Comparison of ENCODE assay signal across 14 mouse cellular contexts in the genomic region with DNA sequence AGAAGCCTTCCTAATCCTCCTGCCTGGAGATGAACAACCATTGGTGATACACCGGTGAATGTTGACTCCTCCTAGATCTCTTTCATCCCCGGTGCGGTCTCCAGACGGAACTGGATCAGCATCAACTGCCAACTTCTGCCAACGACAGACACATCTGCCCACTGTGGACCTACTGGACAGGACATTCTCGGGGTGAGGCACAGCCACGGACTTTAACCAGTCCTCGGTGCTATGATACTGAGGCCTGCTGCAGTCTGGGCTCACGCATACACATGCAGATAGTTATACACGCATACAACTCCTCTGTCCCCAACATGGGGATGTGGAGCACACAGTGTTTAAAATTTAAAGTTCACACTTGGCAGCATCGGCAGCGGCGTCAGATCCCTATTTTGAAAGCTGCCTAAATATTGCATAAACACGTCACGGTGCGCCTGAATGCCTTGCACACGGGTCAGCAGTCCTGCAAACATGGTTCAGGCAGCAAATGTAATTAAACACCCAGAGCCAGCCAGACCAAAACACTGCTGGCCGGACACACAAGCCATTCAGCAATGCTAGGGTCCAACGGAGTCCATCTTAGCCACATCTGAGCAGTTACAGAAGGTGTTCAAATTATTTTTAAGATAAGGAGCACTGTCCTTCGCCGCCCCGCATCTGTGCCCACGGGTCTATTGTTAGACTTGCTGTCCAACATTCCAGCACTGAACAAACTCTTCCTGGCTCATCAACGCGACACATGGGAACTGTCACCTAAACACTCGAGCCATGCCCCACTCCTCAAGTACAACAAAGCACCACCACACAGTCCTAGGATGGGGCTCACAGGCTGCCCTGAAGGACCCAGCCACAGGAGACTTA. TPM values are rescaled to one million over a fixed set of nuclear protein-coding genes. Genes with fewer than 3 reads are reported as not detected.
DNase-seq lines count a peak whose midpoint lies in the region; ATAC-seq and TF ChIP-seq lines count a peak whose summit lies in the region.
"Had no signal": no experiment of that assay in that cellular context is flagged by ENCODE, and none has a peak within 500 bp of the region (broad histone marks: within the 10 kb centered on the region; RNA-seq: fewer than 3 reads in every experiment).

No protein-coding gene starts in this region.

- no peak overlapping the region for H3K4me3 ChIP-seq in intestine, embryonic 16.5 days (ENCODE audit: low read length)
- H3K4me3 ChIP-seq in intestine, embryonic 15.5 days (replicated peaks), result no peak overlapping the region
- peak overlapping the region; percentile 3 for H3K4me3 ChIP-seq in megakaryocyte, embryonic 14.5 days (replicated peaks)
- H3K4me3 ChIP-seq in intestine, postnatal 0 days (ENCODE audit: low read depth, low read length), result no peak overlapping the region
- H3K4me3 ChIP-seq: left cerebral cortex, adult 2 months had no signal

- H3K4me1 ChIP-seq in intestine, embryonic 16.5 days (ENCODE audit: control insufficient read depth, insufficient read depth, low read length), result peaks cover 18% of the 10 kb centered on the region
- peaks cover 16% of the 10 kb centered on the region for H3K4me1 ChIP-seq in intestine, embryonic 15.5 days (replicated peaks)
- peaks cover 39% of the 10 kb centered on the region for H3K4me1 ChIP-seq in megakaryocyte, embryonic 14.5 days
- peaks cover 12% of the 10 kb centered on the region; the same call in 1 of the 2 replicates for H3K4me1 ChIP-seq in intestine, postnatal 0 days (replicated peaks; ENCODE audit: control insufficient read depth, insufficient read depth, low read length)

- no peaks in the 10 kb centered on the region for H3K27me3 ChIP-seq in intestine, embryonic 16.5 days (replicated peaks; ENCODE audit: control insufficient read depth, insufficient read depth, low read length)
- no peaks in the 10 kb centered on the region for H3K27me3 ChIP-seq in intestine, embryonic 15.5 days (replicated peaks)
- H3K27me3 ChIP-seq in megakaryocyte, embryonic 14.5 days (replicated peaks), result no peaks in the 10 kb centered on the region
- no peaks in the 10 kb centered on the region for H3K27me3 ChIP-seq in intestine, postnatal 0 days (replicated peaks; ENCODE audit: control insufficient read depth, insufficient read depth, low read length)

- no peak overlapping the region for H3K27ac ChIP-seq in intestine, embryonic 16.5 days (ENCODE audit: low read length)
- H3K27ac ChIP-seq in intestine, embryonic 15.5 days, result no peak overlapping the region
- peak overlapping the region; percentile 35; the same call in 1 of the 2 replicates for H3K27ac ChIP-seq in intestine, postnatal 0 days (ENCODE audit: low read depth, low read length)
- H3K27ac ChIP-seq: left cerebral cortex, adult 2 months had no signal

- DNase-seq in skeletal muscle tissue, adult 2 months (ENCODE audit: low read depth, low spot score), result peak; percentile 49
- DNase-seq in embryo, embryonic 11 days, result no peak
- DNase-seq in c-Kit-positive CD71-positive TER-119-positive erythroid progenitor cells, embryonic 14.5 days (ENCODE audit: low spot score), result no peak
- DNase-seq: cerebellum, adult 11-12 months; gastrocnemius, postnatal 36 days; right cerebral cortex, adult 18-20 months had no signal

- H3K4me2 ChIP-seq in intestine, embryonic 16.5 days (ENCODE audit: low read depth, low read length), result no peak overlapping the region
- H3K4me2 ChIP-seq in intestine, embryonic 15.5 days (replicated peaks), result no peak overlapping the region
- H3K4me2 ChIP-seq in intestine, postnatal 0 days (replicated peaks; ENCODE audit: low read depth), result no peak overlapping the region; the same call in 1 of the 2 replicates

- no peaks in the 10 kb centered on the region for H3K36me3 ChIP-seq in intestine, embryonic 16.5 days (ENCODE audit: control insufficient read depth, insufficient read depth, low read length)
- no peaks in the 10 kb centered on the region for H3K36me3 ChIP-seq in intestine, embryonic 15.5 days
- H3K36me3 ChIP-seq in megakaryocyte, embryonic 14.5 days (replicated peaks; ENCODE audit: low read length), result peaks cover 16% of the 10 kb centered on the region
- no peaks in the 10 kb centered on the region for H3K36me3 ChIP-seq in intestine, postnatal 0 days (ENCODE audit: control insufficient read depth, insufficient read depth)

- 0 out of 2 replicates have a peak, but pooled peaks have one; percentile 47 for ATAC-seq in intestine, embryonic 16.5 days
- ATAC-seq in intestine, embryonic 15.5 days, result no peak
- no peak for ATAC-seq in megakaryocyte, adult 5-6 weeks (ENCODE audit: poor library complexity, severe bottlenecking)
- ATAC-seq in intestine, postnatal 0 days, result 0 out of 2 replicates have a peak, but pooled peaks have one; percentile 48
- ATAC-seq: CD4-positive, CD25-positive, alpha-beta regulatory T cell, adult 4 months; inflammation-experienced regulatory T-cells, adult 6 months had no signal

- H3K9me3 ChIP-seq in intestine, embryonic 16.5 days (ENCODE audit: control insufficient read depth, low read length), result no peaks in the 10 kb centered on the region
- H3K9me3 ChIP-seq in intestine, embryonic 15.5 days, result no peaks in the 10 kb centered on the region
- H3K9me3 ChIP-seq in megakaryocyte, embryonic 14.5 days, result peaks cover 6% of the 10 kb centered on the region; the same call in 1 of the 2 replicates
- no peaks in the 10 kb centered on the region for H3K9me3 ChIP-seq in intestine, postnatal 0 days (ENCODE audit: control insufficient read depth)

- H3K9ac ChIP-seq in intestine, embryonic 16.5 days (ENCODE audit: low read depth, low read length), result no peak overlapping the region
- no peak overlapping the region for H3K9ac ChIP-seq in intestine, embryonic 15.5 days
- no peak overlapping the region for H3K9ac ChIP-seq in intestine, postnatal 0 days (ENCODE audit: low read depth, low read length)

- 66% methylated on average over 26 of the region's 26 CpGs for WGBS in intestine, embryonic 16.5 days
- WGBS in intestine, embryonic 15.5 days, result 65% methylated on average over 26 of the region's 26 CpGs
- 61% methylated on average over 26 of the region's 26 CpGs for WGBS in intestine, postnatal 0 days

- TF ChIP-seq CTCF in intestine, postnatal 0 days (IDR thresholded peaks at IDR 0.05; ENCODE audit: low read depth), result no peak

RNA-seq across cellular contexts. Expression of a gene that starts 44.5 kb away (rescaled TPM):
- 6.2 and 7.6 TPM in 2 replicates for polyA plus RNA-seq in intestine, embryonic 16.5 days (2015; fragmentation: Nextera tagmentation; extraction: Ambion mirVana)
- 17.0 and 17.6 TPM in 2 replicates for polyA plus RNA-seq in intestine, embryonic 15.5 days (2015; fragmentation: Nextera tagmentation; extraction: Ambion mirVana)
- polyA plus RNA-seq in megakaryocyte, embryonic 14.5 days (2012; ENCODE audit: insufficient read depth, low replicate concordance), result 0.78 and 4.7 TPM in 2 replicates
- total RNA-seq in megakaryocyte, adult 5-6 weeks (2015), result 21.2 and 25.8 TPM in 2 replicates
- 46.9 and 47.5 TPM in 2 replicates for total RNA-seq in megakaryocyte, adult 5-6 weeks (2017)
- 11.3 and 12.3 TPM in 2 replicates for polyA plus RNA-seq in intestine, postnatal 0 days (2015; fragmentation: Nextera tagmentation; extraction: Ambion mirVana)

Comparison
In these comparisons a context has a peak if more than half of its experiments do, and no peak if none do; other contexts are left out.
1. ATAC-seq: peak in intestine, embryonic 16.5 days (single experiment) and intestine, postnatal 0 days (single experiment); none in intestine, embryonic 15.5 days (single experiment) and megakaryocyte, adult 5-6 weeks (single experiment).